Mouse (Mus musculus) erythroblast, embryonic 14.5 days (primary cell): ENCODE measurements around the gene Bcor. TPM values are rescaled to one million over a fixed set of nuclear protein-coding genes. Genes with fewer than 3 reads are reported as not detected.

Experiments used
- H3K27me3 ChIP-seq: 2 replicates; pipeline ENCODE4 v1.6.1; 2012; ENCODE audit warnings: inconsistent platforms; ENCODE audit not compliant: control insufficient read depth
- H3K36me3 ChIP-seq: 2 replicates; pipeline ENCODE4 v1.6.1; 2012; ENCODE audit warnings: mild to moderate bottlenecking, inconsistent platforms; ENCODE audit not compliant: control insufficient read depth
- H3K4me1 ChIP-seq: 2 replicates; pipeline ENCODE4 v1.6.1; 2012; ENCODE audit warnings: inconsistent platforms; ENCODE audit not compliant: control insufficient read depth
- H3K4me3 ChIP-seq: replicated peaks from 2 replicates; pipeline ENCODE3; 2012; ENCODE audit warnings: moderate library complexity, mild to moderate bottlenecking, inconsistent platforms
- H3K9me3 ChIP-seq: 2 replicates; pipeline ENCODE4 v1.6.1; 2012; ENCODE audit warnings: low read length, inconsistent platforms, mixed read lengths; ENCODE audit not compliant: control insufficient read depth
- GATA1 ChIP-seq: IDR thresholded peaks from 2 replicates; pipeline ENCODE4 v1.6.1; 2012; ENCODE audit warnings: low read length, inconsistent platforms, mixed read lengths
- TAL1 ChIP-seq: IDR thresholded peaks from 3 replicates; pipeline ENCODE4 v1.6.1; 2012; ENCODE audit warnings: low read length, inconsistent platforms, mixed read lengths
- polyA plus RNA-seq: library from polyadenylated mRNA; stranded (reverse); fragments of >175 nt; gene quantifications from 2 replicates; pipeline ENCODE4 v1.2.3, GENCODE M21; 2012

Bcor gene
- polyA plus RNA-seq, 1 experiment, result 0.66 TPM

- TF ChIP-seq TAL1, result no peak
- no peak for TF ChIP-seq GATA1
- H3K27me3 ChIP-seq, result peaks cover 45% of the 10 kb centered on the region
- peaks cover 97% of the 10 kb centered on the region for H3K4me1 ChIP-seq
- H3K36me3 ChIP-seq, result peaks cover 5% of the 10 kb centered on the region
- H3K9me3 ChIP-seq, result no peaks in the 10 kb centered on the region
- peak overlapping the region; percentile 67 for H3K4me3 ChIP-seq
These were observed 158.8 kb downstream of the Bcor start for GRCm38 (mm10) chrX:12001336-12001735.

DNA sequence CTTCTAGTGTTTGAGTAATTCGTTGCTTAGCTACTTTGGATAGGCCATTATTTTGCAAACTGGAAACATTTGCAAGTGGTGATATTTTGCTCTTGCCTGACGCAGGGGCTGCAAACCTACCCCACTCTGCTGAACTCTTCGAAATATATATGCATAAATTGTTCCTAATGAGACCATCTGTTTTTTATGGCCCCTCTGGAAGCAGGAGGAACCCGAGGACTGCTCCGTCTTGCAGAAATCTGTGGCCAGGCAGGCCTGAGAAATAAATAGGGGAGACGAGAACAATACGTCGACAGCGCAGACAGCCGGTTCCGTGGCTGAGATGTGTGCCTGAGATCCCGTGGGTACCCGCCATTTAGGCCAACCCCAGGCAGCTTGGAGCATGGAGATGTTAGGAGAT lies 159.5 kb downstream of the Bcor start:
- Histone ChIP-seq H3K9me3 (no peaks in the 10 kb centered on the region), H3K36me3 (peaks cover 5% of the 10 kb centered on the region), H3K4me1 (peaks cover 97% of the 10 kb centered on the region), H3K27me3 (peaks cover 38% of the 10 kb centered on the region), H3K4me3 (no peak overlapping the region)
- TF ChIP-seq TAL1 (no peak), GATA1 (no peak)

DNA sequence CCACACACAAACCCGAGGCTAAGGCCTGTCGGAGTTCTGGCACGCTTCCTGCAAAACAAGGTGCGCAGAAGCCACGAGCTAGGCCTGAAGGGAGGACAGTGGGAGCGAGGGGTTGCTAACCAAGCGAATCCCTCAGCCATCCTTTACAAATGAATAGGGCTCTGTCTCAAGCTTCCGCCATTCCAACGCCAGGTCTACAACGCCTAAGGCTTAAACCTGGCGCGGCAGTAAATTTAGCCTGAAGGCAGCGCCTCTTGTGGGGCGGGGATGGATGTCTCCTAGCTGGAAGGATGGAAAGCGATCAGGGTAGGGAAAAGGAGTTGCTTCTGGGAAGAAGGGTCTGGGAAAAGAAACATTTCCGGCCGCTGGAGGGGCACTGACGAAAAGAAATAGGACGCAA lies 160.2 kb downstream of the Bcor start:
- Histone ChIP-seq H3K27me3 (peaks cover 36% of the 10 kb centered on the region), H3K36me3 (peaks cover 5% of the 10 kb centered on the region), H3K4me3 (peak overlapping the region; percentile 66)

GRCm38 (mm10) chrX:11998934-11999336 lies 161.2 kb downstream of the Bcor start:
- H3K4me1 ChIP-seq, result peaks cover 96% of the 10 kb centered on the region
- TF ChIP-seq GATA1, result no peak
- TF ChIP-seq TAL1, result no peak
- H3K27me3 ChIP-seq, result peaks cover 31% of the 10 kb centered on the region
- H3K9me3 ChIP-seq, result no peaks in the 10 kb centered on the region
- peaks cover 5% of the 10 kb centered on the region for H3K36me3 ChIP-seq
- peak overlapping the region; percentile 66 for H3K4me3 ChIP-seq

More for the DNA sequence above, 160.2 kb downstream of the Bcor start:
- Histone ChIP-seq H3K4me1 (peaks cover 97% of the 10 kb centered on the region), H3K9me3 (no peaks in the 10 kb centered on the region)
- no peak for TF ChIP-seq TAL1
- no peak for TF ChIP-seq GATA1

GRCm38 (mm10) chrX:11996891-11997290 lies 163.3 kb downstream of the Bcor start:
- TF ChIP-seq GATA1 (no peak), TAL1 (no peak)
- H3K36me3 ChIP-seq, result peaks cover 5% of the 10 kb centered on the region
- no peak overlapping the region for H3K4me3 ChIP-seq
- peaks cover 23% of the 10 kb centered on the region for H3K27me3 ChIP-seq
- no peaks in the 10 kb centered on the region for H3K9me3 ChIP-seq
- peaks cover 91% of the 10 kb centered on the region for H3K4me1 ChIP-seq

- TF ChIP-seq TAL1 (no peak), GATA1 (no peak)
- Histone ChIP-seq H3K4me1 (peaks cover 87% of the 10 kb centered on the region), H3K27me3 (peaks cover 21% of the 10 kb centered on the region), H3K36me3 (peaks cover 5% of the 10 kb centered on the region), H3K4me3 (no peak overlapping the region), H3K9me3 (no peaks in the 10 kb centered on the region)
These were observed 163.7 kb downstream of the Bcor start for GRCm38 (mm10) chrX:11996489-11996888.

DNA sequence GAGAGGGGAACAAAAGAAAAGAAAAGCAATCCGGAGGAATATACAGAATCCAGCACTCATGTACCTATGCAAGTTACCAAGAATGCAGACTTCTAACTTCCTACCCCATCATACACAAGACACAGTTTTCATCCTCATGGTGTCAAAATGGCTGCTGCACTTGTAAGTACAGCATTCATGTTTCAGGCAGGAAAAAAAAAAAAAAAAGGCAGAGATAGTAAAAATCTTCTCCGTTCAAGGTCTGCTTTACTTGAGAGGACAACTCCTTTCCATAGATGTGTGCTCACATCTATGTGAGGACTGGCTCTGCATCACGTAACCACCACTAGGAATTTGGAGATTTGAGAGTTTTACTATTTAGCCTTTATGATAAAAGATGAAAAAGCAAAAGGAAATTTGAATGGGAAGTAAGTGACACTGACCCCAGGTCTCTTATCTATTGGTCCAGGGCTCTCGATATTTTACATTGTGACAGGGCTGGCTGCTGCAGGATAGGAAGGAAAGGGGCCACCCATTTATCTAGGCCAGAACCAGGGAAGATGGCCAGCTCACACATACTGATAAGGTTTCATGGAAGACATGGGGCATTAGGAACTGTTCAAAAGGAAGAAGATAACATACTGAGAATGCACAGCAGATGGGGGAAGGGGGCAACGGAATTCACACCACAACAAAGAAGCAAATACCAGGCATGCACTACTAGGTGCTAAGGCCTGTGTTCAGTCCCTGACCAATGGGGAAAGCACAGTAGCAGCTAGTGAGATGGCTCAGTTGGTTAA lies 166.3 kb downstream of the Bcor start:
- peaks cover 69% of the 10 kb centered on the region for H3K4me1 ChIP-seq
- no peak overlapping the region for H3K4me3 ChIP-seq
- H3K9me3 ChIP-seq, result no peaks in the 10 kb centered on the region
- TF ChIP-seq GATA1, result peak; percentile 55
- TF ChIP-seq TAL1, result peak; percentile 52
- H3K27me3 ChIP-seq, result peaks cover 1% of the 10 kb centered on the region
- H3K36me3 ChIP-seq, result no peaks in the 10 kb centered on the region

- Histone ChIP-seq H3K4me1 (peaks cover 36% of the 10 kb centered on the region), H3K36me3 (no peaks in the 10 kb centered on the region), H3K4me3 (no peak overlapping the region), H3K9me3 (no peaks in the 10 kb centered on the region), H3K27me3 (no peaks in the 10 kb centered on the region)
- TF ChIP-seq GATA1 (no peak), TAL1 (no peak)
These were observed 170.7 kb downstream of the Bcor start for GRCm38 (mm10) chrX:11989471-11989870.

- Histone ChIP-seq H3K4me3 (no peak overlapping the region), H3K9me3 (no peaks in the 10 kb centered on the region), H3K4me1 (peaks cover 25% of the 10 kb centered on the region), H3K36me3 (no peaks in the 10 kb centered on the region), H3K27me3 (no peaks in the 10 kb centered on the region)
- TF ChIP-seq TAL1, result no peak
- no peak for TF ChIP-seq GATA1
These were observed 171.8 kb downstream of the Bcor start for GRCm38 (mm10) chrX:11988191-11988896.
